Mouse (Mus musculus) myocyte (in vitro differentiated cells): ENCODE results near the gene Shisal2a. TPM values are rescaled to one million over a fixed set of nuclear protein-coding genes. Genes with fewer than 3 reads are reported as not detected.

Experiments
- H3K27me3 ChIP-seq: one replicate; pipeline ENCODE4 v1.6.1; 2011; ENCODE audit not compliant: control insufficient read depth, insufficient read depth, insufficient read length
- H3K36me3 ChIP-seq: one replicate; pipeline ENCODE4 v1.6.1; 2011; ENCODE audit not compliant: control insufficient read depth, insufficient read depth
- H3K4me2 ChIP-seq: one replicate; pipeline ENCODE4 v1.6.1; 2011; ENCODE audit warnings: low read depth, control low read depth
- H3K4me3 ChIP-seq: one replicate; pipeline ENCODE4 v1.5.1; 2011; ENCODE audit warnings: mild to moderate bottlenecking, control low read depth, moderate library complexity
- H3K79me2 ChIP-seq: one replicate; pipeline ENCODE4 v1.6.1; 2011; ENCODE audit not compliant: control insufficient read depth, insufficient read depth
- H3ac ChIP-seq: one replicate; pipeline ENCODE4 v1.6.1; 2011; ENCODE audit not compliant: control insufficient read depth, insufficient read length
- CEBPB ChIP-seq: IDR thresholded peaks from 2 replicates; pipeline ENCODE4 v1.6.1; 2011; ENCODE audit warnings: mild to moderate bottlenecking, moderate library complexity; ENCODE audit not compliant: poor library complexity, insufficient read depth, severe bottlenecking
- E2F4 ChIP-seq: IDR thresholded peaks from one replicate; pipeline ENCODE4 v1.6.1; 2011; ENCODE audit warnings: mild to moderate bottlenecking, control low read depth, moderate library complexity; ENCODE audit not compliant: insufficient read depth
- MAX ChIP-seq: IDR thresholded peaks from one replicate; pipeline ENCODE4 v1.6.1; 2011; ENCODE audit warnings: low read depth, mild to moderate bottlenecking, control low read depth
- MYOD1 ChIP-seq, 3 experiments: IDR thresholded peaks; one replicate each; pipeline ENCODE4 v1.6.1; 2011; ENCODE audit warnings: control low read depth in 2 of 3, low read depth in 2 of 3, mild to moderate bottlenecking in 2 of 3, moderate library complexity in 1 of 3; ENCODE audit not compliant: insufficient read length in 2 of 3, control insufficient read depth in 1 of 3
- MYOG ChIP-seq, 3 experiments: IDR thresholded peaks; one replicate each; pipeline ENCODE4 v1.6.1; 2011; ENCODE audit warnings: control low read depth in 2 of 3, low read depth in 2 of 3, mild to moderate bottlenecking in 2 of 3; ENCODE audit not compliant: insufficient read length in 2 of 3, control insufficient read depth in 1 of 3, insufficient read depth in 1 of 3
- POLR2A ChIP-seq: IDR thresholded peaks from one replicate; pipeline ENCODE4 v1.6.1; 2011; ENCODE audit warnings: low read depth, mild to moderate bottlenecking, control low read depth, moderate library complexity; ENCODE audit not compliant: insufficient read length
- POLR2AphosphoS2 ChIP-seq: IDR thresholded peaks from one replicate; pipeline ENCODE4 v1.6.1; 2011; ENCODE audit warnings: low read depth, control low read depth; ENCODE audit not compliant: insufficient read length
- REST ChIP-seq: IDR thresholded peaks from one replicate; pipeline ENCODE4 v1.6.1; 2011; ENCODE audit warnings: mild to moderate bottlenecking, control low read depth, moderate library complexity; ENCODE audit not compliant: insufficient read depth, insufficient read length
- SRF ChIP-seq: IDR thresholded peaks from one replicate; pipeline ENCODE4 v1.6.1; 2011; ENCODE audit warnings: low read depth; ENCODE audit not compliant: control insufficient read depth, insufficient read length
- TCF12 ChIP-seq: IDR thresholded peaks from one replicate; pipeline ENCODE4 v1.6.1; 2011; ENCODE audit warnings: mild to moderate bottlenecking, control low read depth; ENCODE audit not compliant: poor library complexity, insufficient read depth, severe bottlenecking
- TCF3 ChIP-seq: IDR thresholded peaks from one replicate; pipeline ENCODE4 v1.6.1; 2011; ENCODE audit warnings: low read depth, control low read depth; ENCODE audit not compliant: insufficient read length
- USF1 ChIP-seq: IDR thresholded peaks from one replicate; pipeline ENCODE4 v1.6.1; 2011; ENCODE audit warnings: low read depth, mild to moderate bottlenecking, control low read depth, moderate library complexity
- polyA plus RNA-seq: library from polyadenylated mRNA; unstranded; fragments of >200 nt; fragmentation: generic; extraction: Trizol; gene quantifications from one replicate; pipeline ENCODE4 v1.2.1, GENCODE M21; 2012; ENCODE audit warnings: missing spikeins

Gene Shisal2a
- polyA plus RNA-seq, 1 experiment: 0.40 TPM

- TF ChIP-seq MYOG (IDR thresholded peaks at IDR 0.05; ENCODE audit: control insufficient read depth in 1 of 3, insufficient read depth in 1 of 3, insufficient read length in 2 of 3, low read depth in 2 of 3): no peak
- no peak for TF ChIP-seq MYOD1 (IDR thresholded peaks at IDR 0.05; ENCODE audit: control insufficient read depth in 1 of 3, insufficient read length in 2 of 3, low read depth in 2 of 3)
Observed at GRCm38 (mm10) chr4:108388741-108389140, 5.6 kb upstream of the Shisal2a start.

GRCm38 (mm10) chr4:108387681-108388253, 4.6 kb upstream of the Shisal2a start:
- TF ChIP-seq POLR2AphosphoS2 (no peak), POLR2A (peak; percentile 42), REST (no peak)
- H3K4me3 ChIP-seq: peak overlapping the region; percentile 2

More at GRCm38 (mm10) chr4:108388741-108389140, 5.6 kb upstream of the Shisal2a start:
- no peaks in the 10 kb centered on the region for H3K36me3 ChIP-seq
- no peaks in the 10 kb centered on the region for H3K79me2 ChIP-seq
- H3K27me3 ChIP-seq: no peaks in the 10 kb centered on the region
- no peak overlapping the region for H3K4me2 ChIP-seq
- no peak overlapping the region for H3K4me3 ChIP-seq
- H3ac ChIP-seq: no peak overlapping the region

GRCm38 (mm10) chr4:108387106-108387505, 4.0 kb upstream of the Shisal2a start:
- peak overlapping the region; percentile 2 for H3K4me3 ChIP-seq
- TF ChIP-seq MYOD1 (IDR thresholded peaks at IDR 0.05; ENCODE audit: control insufficient read depth in 1 of 3, insufficient read length in 2 of 3, low read depth in 2 of 3): no peak
- TF ChIP-seq MAX: no peak
- TF ChIP-seq TCF12: no peak
- TF ChIP-seq E2F4: no peak
- no peak for TF ChIP-seq POLR2A
- TF ChIP-seq CEBPB: no peak
- no peak for TF ChIP-seq USF1
- no peak for TF ChIP-seq SRF
- TF ChIP-seq REST: no peak
- H3ac ChIP-seq: no peak overlapping the region
- H3K79me2 ChIP-seq: no peaks in the 10 kb centered on the region
- H3K36me3 ChIP-seq: no peaks in the 10 kb centered on the region
- H3K27me3 ChIP-seq: no peaks in the 10 kb centered on the region
- peak overlapping the region; percentile 66 for H3K4me2 ChIP-seq

More at GRCm38 (mm10) chr4:108387681-108388253, 4.6 kb upstream of the Shisal2a start:
- H3K27me3 ChIP-seq: no peaks in the 10 kb centered on the region
- H3K36me3 ChIP-seq: no peaks in the 10 kb centered on the region
- peak overlapping the region; percentile 66 for H3K4me2 ChIP-seq
- H3ac ChIP-seq: no peak overlapping the region
- H3K79me2 ChIP-seq: no peaks in the 10 kb centered on the region

GRCm38 (mm10) chr4:108386087-108386486, 2.9 kb upstream of the Shisal2a start:
- Histone ChIP-seq H3K4me2 (no peak overlapping the region), H3K4me3 (no peak overlapping the region), H3ac (no peak overlapping the region), H3K79me2 (no peaks in the 10 kb centered on the region), H3K27me3 (no peaks in the 10 kb centered on the region), H3K36me3 (no peaks in the 10 kb centered on the region)
- no peak for TF ChIP-seq SRF
- no peak for TF ChIP-seq MYOD1 (IDR thresholded peaks at IDR 0.05; ENCODE audit: control insufficient read depth in 1 of 3, insufficient read length in 2 of 3, low read depth in 2 of 3)
- TF ChIP-seq CEBPB: no peak
- TF ChIP-seq USF1: no peak
- no peak for TF ChIP-seq E2F4
- no peak for TF ChIP-seq REST
- no peak for TF ChIP-seq TCF3
- no peak for TF ChIP-seq POLR2A
- no peak for TF ChIP-seq TCF12
- no peak for TF ChIP-seq MYOG (IDR thresholded peaks at IDR 0.05; ENCODE audit: control insufficient read depth in 1 of 3, insufficient read depth in 1 of 3, insufficient read length in 2 of 3, low read depth in 2 of 3)
- TF ChIP-seq POLR2AphosphoS2: no peak
- no peak for TF ChIP-seq MAX

- no peaks in the 10 kb centered on the region for H3K79me2 ChIP-seq
- H3K27me3 ChIP-seq: no peaks in the 10 kb centered on the region
- H3K4me2 ChIP-seq: peak overlapping the region; percentile 28
- no peak overlapping the region for H3K4me3 ChIP-seq
- no peaks in the 10 kb centered on the region for H3K36me3 ChIP-seq
- H3ac ChIP-seq: no peak overlapping the region
- no peak for TF ChIP-seq REST
- TF ChIP-seq CEBPB: peak; percentile 97
- TF ChIP-seq TCF3: no peak
- no peak for TF ChIP-seq E2F4
- TF ChIP-seq MYOD1 (IDR thresholded peaks at IDR 0.05; ENCODE audit: control insufficient read depth in 1 of 3, insufficient read length in 2 of 3, low read depth in 2 of 3): peak in 1 of 3 experiments; percentile 22
- TF ChIP-seq MYOG (IDR thresholded peaks at IDR 0.05; ENCODE audit: control insufficient read depth in 1 of 3, insufficient read depth in 1 of 3, insufficient read length in 2 of 3, low read depth in 2 of 3): no peak
- no peak for TF ChIP-seq USF1
- no peak for TF ChIP-seq POLR2A
- no peak for TF ChIP-seq TCF12
Observed at GRCm38 (mm10) chr4:108380146-108380545, 3.0 kb downstream of the Shisal2a start.
